Mouse (Mus musculus): ENCODE measurements around the gene Pgs1. TPM values are rescaled to one million over a fixed set of nuclear protein-coding genes. Genes with fewer than 3 reads are reported as not detected.

Pgs1 gene
- total and polyA plus RNA-seq, 2 experiments from 2014 or later, result 57.2 to 85.0 TPM

DNA sequence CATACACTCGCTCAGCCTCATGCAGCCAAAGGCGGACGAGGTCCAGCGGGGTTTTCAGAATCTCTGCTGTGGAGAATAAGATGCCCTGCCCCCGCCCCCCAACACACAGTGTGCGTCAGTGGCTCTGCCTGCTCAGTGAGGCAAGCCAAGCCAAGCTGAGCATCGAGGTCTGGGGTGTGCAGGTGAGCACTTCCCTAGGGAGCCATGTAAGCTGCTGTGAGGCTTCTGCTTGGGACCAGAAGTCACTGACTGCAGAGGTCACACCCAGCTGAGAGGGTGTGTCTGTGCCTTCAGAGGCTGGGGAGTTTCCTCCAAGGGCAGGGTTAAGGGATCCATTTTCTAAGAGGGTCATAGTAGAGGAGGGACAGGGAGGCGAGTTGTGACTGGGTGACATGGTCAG, 81.5 kb downstream of the Pgs1 start:
- Histone ChIP-seq H3K9me3 (ENCODE audit: low read length) (no peaks in the 10 kb centered on the region), H3K4me3 (ENCODE audit: low read length) (no peak overlapping the region), H3K36me3 (ENCODE audit: insufficient read depth, low read length) (no peaks in the 10 kb centered on the region), H3K27ac (no peak overlapping the region), H3K9ac (replicated peaks; ENCODE audit: low read length) (no peak overlapping the region), H3K4me1 (ENCODE audit: insufficient read depth, low read length) (no peaks in the 10 kb centered on the region), H3K4me2 (ENCODE audit: low read depth, low read length) (no peak overlapping the region), H3K27me3 (ENCODE audit: insufficient read depth, low read length) (no peaks in the 10 kb centered on the region)
- ATAC-seq (no peak), DNase-seq (ENCODE audit: low spot score) (no peak)
- TF ChIP-seq CTCF (IDR thresholded peaks at IDR 0.05; ENCODE audit: low read depth), result no peak
- WGBS, result 66% methylated on average over 8 of the region's 8 CpGs

DNA sequence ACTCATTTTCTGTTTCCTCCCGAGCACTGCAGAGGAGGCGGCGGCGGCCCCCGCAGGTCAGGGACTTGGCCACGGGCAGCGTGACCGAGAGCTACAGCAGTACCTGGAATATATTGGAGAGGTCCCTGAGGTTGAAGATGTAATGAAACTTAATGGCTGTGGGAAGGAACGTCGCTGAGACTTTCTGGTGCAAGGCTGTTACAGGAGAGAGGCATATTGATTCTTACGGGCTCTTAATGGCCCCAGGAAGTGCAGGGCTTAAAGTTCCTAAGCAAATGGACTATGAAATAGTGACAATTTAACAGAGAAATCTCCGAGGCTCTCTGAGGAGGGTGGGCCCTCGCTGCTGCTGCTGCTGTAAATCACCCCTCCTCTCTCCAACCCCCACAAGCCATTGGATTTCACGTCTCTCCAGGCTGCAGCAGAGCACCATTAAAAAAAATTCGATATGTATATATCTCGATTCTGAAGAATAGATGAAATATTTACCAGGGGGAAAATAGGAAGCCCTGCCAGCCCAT, 82.8 kb downstream of the Pgs1 start:
- 0 out of 2 replicates have a peak, but pooled peaks have one; percentile 16 for ATAC-seq
- TF ChIP-seq CTCF (IDR thresholded peaks at IDR 0.05; ENCODE audit: low read depth), result no peak
- Histone ChIP-seq H3K9me3 (ENCODE audit: low read length) (no peaks in the 10 kb centered on the region), H3K4me2 (ENCODE audit: low read depth, low read length) (no peak overlapping the region), H3K9ac (replicated peaks; ENCODE audit: low read length) (no peak overlapping the region), H3K4me3 (ENCODE audit: low read length) (no peak overlapping the region), H3K27ac (no peak overlapping the region; the same call in 1 of the 2 replicates), H3K27me3 (ENCODE audit: insufficient read depth, low read length) (no peaks in the 10 kb centered on the region), H3K4me1 (ENCODE audit: insufficient read depth, low read length) (no peaks in the 10 kb centered on the region), H3K36me3 (ENCODE audit: insufficient read depth, low read length) (no peaks in the 10 kb centered on the region)
- no peak for DNase-seq (ENCODE audit: low spot score)
- 71% methylated on average over 16 of the region's 16 CpGs for WGBS

DNA sequence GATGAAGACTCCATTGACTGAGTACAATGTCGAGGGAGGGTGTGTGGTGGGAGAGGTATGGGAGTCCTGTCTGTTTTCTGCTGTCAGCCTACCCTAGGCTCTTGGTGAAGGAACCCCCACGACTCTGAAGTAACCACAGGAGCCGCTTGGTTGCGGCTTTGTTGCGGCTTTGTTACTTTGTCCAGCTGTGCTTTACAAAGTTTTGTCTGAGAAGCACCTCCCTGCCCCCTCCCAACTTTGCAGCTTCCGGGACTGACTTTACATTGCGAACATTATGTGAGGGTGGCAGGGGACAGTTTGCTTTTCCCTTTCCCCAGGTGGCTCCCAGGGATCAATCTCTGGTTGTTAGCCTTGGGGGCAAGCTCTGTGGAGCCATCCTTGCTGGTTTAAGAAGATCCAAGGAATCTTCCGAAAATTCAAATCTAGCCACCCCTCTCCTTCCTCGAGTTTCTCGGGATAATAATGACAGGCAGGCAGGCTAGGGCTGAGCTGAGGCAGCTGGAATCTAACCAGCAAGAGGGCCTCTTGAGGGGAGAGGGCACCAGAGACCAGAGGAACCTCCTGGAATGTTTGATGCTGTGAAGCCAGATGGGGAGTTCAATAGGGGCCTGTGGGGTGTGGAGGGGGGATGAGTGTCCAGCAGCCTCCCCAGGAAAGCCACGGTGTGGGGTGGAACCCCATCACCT, 85.3 kb downstream of the Pgs1 start:
- DNase-seq (ENCODE audit: low spot score) (no peak), ATAC-seq (no peak)
- Histone ChIP-seq H3K27ac (no peak overlapping the region), H3K4me2 (ENCODE audit: low read depth, low read length) (no peak overlapping the region), H3K27me3 (ENCODE audit: insufficient read depth, low read length) (no peaks in the 10 kb centered on the region), H3K4me1 (ENCODE audit: insufficient read depth, low read length) (0 out of 2 replicates have a peak, but pooled peaks cover 3% of the 10 kb centered on the region), H3K4me3 (ENCODE audit: low read length) (no peak overlapping the region), H3K9ac (replicated peaks; ENCODE audit: low read length) (no peak overlapping the region), H3K9me3 (ENCODE audit: low read length) (no peaks in the 10 kb centered on the region), H3K36me3 (ENCODE audit: insufficient read depth, low read length) (no peaks in the 10 kb centered on the region)
- 37% methylated on average over 11 of the region's 11 CpGs for WGBS
- no peak for TF ChIP-seq CTCF (IDR thresholded peaks at IDR 0.05; ENCODE audit: low read depth)

Small RNA genes lying within 50 kb of the gene (microRNA-seq; reads per million reads assigned to microRNA genes)
- gene Mir6933, result 0 to 0.35 reads per million in 2 experiments

Other genes starting within 250 kb of the Pgs1 start
- gene Tmc8, start 204.2 kb upstream of the Pgs1 start, total RNA-seq (2014; rRNA removed), result 0.73 and 0.75 TPM in 2 replicates
- 0.44 and 0.86 TPM in 2 replicates for gene Tmc8, start 204.2 kb upstream of the Pgs1 start, polyA plus RNA-seq (2015; fragmentation: Nextera tagmentation; extraction: Ambion mirVana)
- 3.3 and 4.7 TPM in 2 replicates for gene Tmc6, start 204.1 kb upstream of the Pgs1 start, total RNA-seq (2014; rRNA removed)
- gene Tmc6, start 204.1 kb upstream of the Pgs1 start, polyA plus RNA-seq (2015; fragmentation: Nextera tagmentation; extraction: Ambion mirVana), result 3.2 and 4.9 TPM in 2 replicates
- not detected in 2 replicates for gene 6030468B19Rik, start 188.6 kb upstream of the Pgs1 start, total RNA-seq (2014; rRNA removed)
- gene 6030468B19Rik, start 188.6 kb upstream of the Pgs1 start, polyA plus RNA-seq (2015; fragmentation: Nextera tagmentation; extraction: Ambion mirVana), result not detected in 2 replicates
- gene Gm20708, start 176.6 kb upstream of the Pgs1 start, total RNA-seq (2014; rRNA removed), result 2.6 TPM in 1 of 2 replicates, not detected in the other
- 0.67 and 1.4 TPM in 2 replicates for gene Gm20708, start 176.6 kb upstream of the Pgs1 start, polyA plus RNA-seq (2015; fragmentation: Nextera tagmentation; extraction: Ambion mirVana)
- 21.5 and 31.7 TPM in 2 replicates for gene Syngr2, start 176.6 kb upstream of the Pgs1 start, total RNA-seq (2014; rRNA removed)
- gene Syngr2, start 176.6 kb upstream of the Pgs1 start, polyA plus RNA-seq (2015; fragmentation: Nextera tagmentation; extraction: Ambion mirVana), result 17.2 and 18.8 TPM in 2 replicates
- 4.8 and 7.5 TPM in 2 replicates for gene Afmid, start 160.4 kb upstream of the Pgs1 start, total RNA-seq (2014; rRNA removed)
- 7.9 and 9.0 TPM in 2 replicates for gene Afmid, start 160.4 kb upstream of the Pgs1 start, polyA plus RNA-seq (2015; fragmentation: Nextera tagmentation; extraction: Ambion mirVana)
- gene Tk1, start 160.2 kb upstream of the Pgs1 start, total RNA-seq (2014; rRNA removed), result 26.1 and 31.5 TPM in 2 replicates
- gene Tk1, start 160.2 kb upstream of the Pgs1 start, polyA plus RNA-seq (2015; fragmentation: Nextera tagmentation; extraction: Ambion mirVana), result 21.2 and 25.0 TPM in 2 replicates
- 5.6 and 14.6 TPM in 2 replicates for gene Birc5, start 137.0 kb upstream of the Pgs1 start, total RNA-seq (2014; rRNA removed)
- gene Birc5, start 137.0 kb upstream of the Pgs1 start, polyA plus RNA-seq (2015; fragmentation: Nextera tagmentation; extraction: Ambion mirVana), result 45.3 and 50.4 TPM in 2 replicates
- gene Tmem235, start 125.5 kb upstream of the Pgs1 start, total RNA-seq (2014; rRNA removed), result 0.31 and 0.58 TPM in 2 replicates
- gene Tmem235, start 125.5 kb upstream of the Pgs1 start, polyA plus RNA-seq (2015; fragmentation: Nextera tagmentation; extraction: Ambion mirVana), result 0.09 TPM in 1 of 2 replicates, not detected in the other
- gene Tha1, start 112.8 kb upstream of the Pgs1 start, total RNA-seq (2014; rRNA removed), result 1.9 and 4.7 TPM in 2 replicates
- gene Tha1, start 112.8 kb upstream of the Pgs1 start, polyA plus RNA-seq (2015; fragmentation: Nextera tagmentation; extraction: Ambion mirVana), result 2.0 and 3.4 TPM in 2 replicates
- gene Socs3, start 16.2 kb upstream of the Pgs1 start, total RNA-seq (2014; rRNA removed), result 12.3 and 12.4 TPM in 2 replicates
- 6.0 and 7.0 TPM in 2 replicates for gene Socs3, start 16.2 kb upstream of the Pgs1 start, polyA plus RNA-seq (2015; fragmentation: Nextera tagmentation; extraction: Ambion mirVana)
- gene Dnah17, start 144.3 kb downstream of the Pgs1 start, total RNA-seq (2014; rRNA removed), result 0.07 TPM in 1 of 2 replicates, not detected in the other
- 0.13 and 0.16 TPM in 2 replicates for gene Dnah17, start 144.3 kb downstream of the Pgs1 start, polyA plus RNA-seq (2015; fragmentation: Nextera tagmentation; extraction: Ambion mirVana)

Data from hindbrain, postnatal 0 days (tissue).